Mouse (Mus musculus) lung, postnatal 0 days (tissue): Measurements from ENCODE around the gene Pex12.

Experiments
- CTCF ChIP-seq: IDR thresholded peaks from 2 replicates; pipeline ENCODE4 v1.5.1; 2016; ENCODE audit warnings: antibody characterized with exemption, mild to moderate bottlenecking
- EP300 ChIP-seq: IDR thresholded peaks from 2 replicates; pipeline ENCODE4 v1.6.1; 2016; ENCODE audit warnings: antibody characterized with exemption, mild to moderate bottlenecking, control low read depth

GRCm38 (mm10) chr11:83289633-83290032, 12.8 kb downstream of the Pex12 start:
- TF ChIP-seq CTCF (no peak), EP300 (no peak)
